Mouse (Mus musculus) stomach, postnatal 0 days (tissue): ENCODE data around the gene 1700066M21Rik.

ENCODE experiments used
- CTCF ChIP-seq: IDR thresholded peaks from 2 replicates; pipeline ENCODE4 v1.5.1; 2016; ENCODE audit warnings: antibody characterized with exemption, low read depth, mild to moderate bottlenecking, moderate library complexity
- EP300 ChIP-seq: optimal IDR thresholded peaks from 2 replicates; pipeline ENCODE3; 2016; ENCODE audit warnings: antibody characterized with exemption

DNA sequence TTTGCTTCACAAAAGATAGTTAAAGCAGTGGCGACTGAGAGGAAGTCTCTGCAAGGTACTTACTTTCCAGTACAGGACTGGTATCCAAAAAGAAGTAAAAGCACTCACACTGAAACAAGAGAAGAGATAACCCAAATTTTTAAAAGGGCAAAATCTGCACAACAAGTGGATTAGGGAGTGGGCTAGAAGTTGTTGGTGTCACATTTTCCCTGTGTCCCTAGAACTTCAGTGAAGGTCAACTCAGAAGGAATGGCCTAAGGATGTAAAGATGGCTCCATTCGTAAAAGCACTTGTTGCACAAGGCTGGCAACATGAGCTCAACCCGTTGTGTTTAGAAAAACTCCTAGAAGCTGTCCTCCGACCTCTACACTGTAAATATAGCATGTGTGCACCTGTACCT, 8.3 kb upstream of the 1700066M21Rik start:
- TF ChIP-seq CTCF = no peak
- no peak for TF ChIP-seq EP300
